Mouse (Mus musculus): ENCODE results near the gene Stac.

DNA sequence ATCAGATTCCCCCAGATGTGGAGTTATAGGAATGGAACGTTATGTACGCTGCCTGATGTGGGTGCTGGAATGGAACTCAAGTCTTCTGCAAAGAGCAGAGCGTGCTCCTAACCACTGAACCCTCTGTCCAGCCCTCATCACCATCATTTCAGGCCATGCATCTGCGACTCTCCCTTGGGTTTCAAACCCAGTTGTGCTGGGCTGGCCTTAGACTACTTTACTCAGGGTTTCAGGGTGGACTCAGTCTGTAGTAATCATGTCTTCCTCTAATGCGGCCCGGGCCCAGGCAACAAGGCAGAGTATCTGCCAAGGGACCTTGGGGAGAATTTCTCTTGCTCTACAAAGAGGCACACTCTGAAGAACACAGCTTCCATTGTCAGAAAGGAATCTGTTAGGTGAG, 126.0 kb downstream of the Stac start:
- TF ChIP-seq CTCF (IDR thresholded peaks at IDR 0.05; ENCODE audit: low read depth, low read length) = no peak
- TF ChIP-seq TAL1 (conservative IDR thresholded peaks at IDR 0.05; ENCODE audit: low read depth, low read length) = no peak
- no peak for TF ChIP-seq GATA1 (IDR thresholded peaks at IDR 0.05; ENCODE audit: borderline replicate concordance, low read length)
- no peak for TF ChIP-seq GATA2 (IDR thresholded peaks at IDR 0.05; ENCODE audit: borderline replicate concordance, low read depth, low read length)
